Mouse (Mus musculus): Measurements from ENCODE around the gene Brms1.
A peak's percentile ranks its signal among the peaks of the same experiment; 100 is the strongest.
"Not testable (repeated sequence)": the region's sequence is repeated elsewhere in the genome, so short reads cannot be mapped to it uniquely, and the experiment has no call there.

Brms1 gene

GRCm38 (mm10) chr19:5065104-5065503, 23.9 kb downstream of the Brms1 start:
- no peak for DNase-seq (ENCODE audit: low spot score)

GRCm38 (mm10) chr19:5067040-5067799, 26.1 kb downstream of the Brms1 start:
- no peak for DNase-seq (ENCODE audit: low spot score)

GRCm38 (mm10) chr19:5067867-5068569, 26.9 kb downstream of the Brms1 start, which contains the start of gene Cd248:
TSS of gene Cd248 (plus strand) at chr19:5068078.
- no peak for DNase-seq (ENCODE audit: low spot score)

- no peak for DNase-seq (ENCODE audit: low spot score)
Observed at GRCm38 (mm10) chr19:5068570-5069234, 27.5 kb downstream of the Brms1 start.

- DNase-seq (ENCODE audit: low spot score), result no peak
Observed at GRCm38 (mm10) chr19:5069486-5069885, 28.3 kb downstream of the Brms1 start.

GRCm38 (mm10) chr19:5069978-5070377, 28.8 kb downstream of the Brms1 start:
- DNase-seq (ENCODE audit: low spot score), result no peak

- no peak for DNase-seq (ENCODE audit: low spot score)
Observed at GRCm38 (mm10) chr19:5071077-5071476, 29.9 kb downstream of the Brms1 start.

GRCm38 (mm10) chr19:5071545-5072369, 30.6 kb downstream of the Brms1 start:
- no peak for DNase-seq (ENCODE audit: low spot score)

GRCm38 (mm10) chr19:5072389-5073019, 31.4 kb downstream of the Brms1 start:
- no peak for DNase-seq (ENCODE audit: low spot score)

GRCm38 (mm10) chr19:5073028-5073427, 31.9 kb downstream of the Brms1 start:
- no peak for DNase-seq (ENCODE audit: low spot score)

GRCm38 (mm10) chr19:5073518-5073917, 32.4 kb downstream of the Brms1 start:
- no peak for DNase-seq (ENCODE audit: low spot score)

GRCm38 (mm10) chr19:5079279-5079678, 38.1 kb downstream of the Brms1 start:
- DNase-seq (ENCODE audit: low spot score), result no peak

GRCm38 (mm10) chr19:5082005-5082404, 40.9 kb downstream of the Brms1 start:
- DNase-seq (ENCODE audit: low spot score), result no peak

- DNase-seq (ENCODE audit: low spot score), result no peak
Observed at GRCm38 (mm10) chr19:5082596-5082995, 41.4 kb downstream of the Brms1 start.

- DNase-seq (ENCODE audit: low spot score), result no peak
Observed at GRCm38 (mm10) chr19:5083961-5084833, 43.0 kb downstream of the Brms1 start.

- no peak for DNase-seq (ENCODE audit: low spot score)
Observed at GRCm38 (mm10) chr19:5084834-5085144, 43.6 kb downstream of the Brms1 start.

- DNase-seq (ENCODE audit: low spot score), result no peak
Observed at GRCm38 (mm10) chr19:5085145-5085863, 44.1 kb downstream of the Brms1 start, which contains the start of gene Tmem151a. TSS of gene Tmem151a (minus strand) at chr19:5085531.

GRCm38 (mm10) chr19:5086533-5086932, 45.4 kb downstream of the Brms1 start:
- DNase-seq (ENCODE audit: low spot score), result not testable (repeated sequence)

GRCm38 (mm10) chr19:5087884-5088728, 47.0 kb downstream of the Brms1 start, which contains the start of gene Yif1a:
TSS of gene Yif1a (plus strand) at chr19:5088538.
- DNase-seq (ENCODE audit: low spot score), result peak; percentile 93
